Mouse (Mus musculus) CH12.LX (cell line): ENCODE data around the gene Tinagl1.

ENCODE experiments used
- CHD1 ChIP-seq: IDR thresholded peaks from 2 replicates; pipeline ENCODE4 v1.6.1; 2012; ENCODE audit warnings: low read depth, low read length, improper control_type of control experiment, inconsistent platforms
- CTCF ChIP-seq, 2 experiments: IDR thresholded peaks in 1 of 2; conservative IDR thresholded peaks in 1 of 2; 2 replicates each; pipeline ENCODE4 v1.5.1; 2011 to 2012; ENCODE audit warnings: low read depth in 2 of 2, low read length in 2 of 2, improper control_type of control experiment in 1 of 2, inconsistent platforms in 1 of 2, mild to moderate bottlenecking in 1 of 2, moderate library complexity in 1 of 2
- ELF1 ChIP-seq: IDR thresholded peaks from 2 replicates; pipeline ENCODE4 v1.6.1; 2014; ENCODE audit warnings: low read depth, mild to moderate bottlenecking, inconsistent platforms, low read length, improper control_type of control experiment
- HCFC1 ChIP-seq: IDR thresholded peaks from 2 replicates; pipeline ENCODE4 v1.6.1; 2012; ENCODE audit warnings: low read depth, mild to moderate bottlenecking, inconsistent platforms, low read length, improper control_type of control experiment
- MAZ ChIP-seq: IDR thresholded peaks from 2 replicates; pipeline ENCODE4 v1.6.1; 2012; ENCODE audit warnings: low read depth, mild to moderate bottlenecking, inconsistent platforms, low read length, improper control_type of control experiment, moderate library complexity
- NRF1 ChIP-seq: IDR thresholded peaks from 2 replicates; pipeline ENCODE4 v1.6.1; 2014; ENCODE audit warnings: low read depth, mild to moderate bottlenecking, inconsistent platforms, low read length, improper control_type of control experiment, moderate library complexity
- POLR2A ChIP-seq: IDR thresholded peaks from 2 replicates; pipeline ENCODE4 v1.6.1; 2011; ENCODE audit warnings: low read depth, mild to moderate bottlenecking, improper control_type of control experiment, low read length
- POLR2AphosphoS2 ChIP-seq: IDR thresholded peaks from 2 replicates; pipeline ENCODE4 v1.6.1; 2011; ENCODE audit warnings: low read depth, low read length, improper control_type of control experiment
- SMC3 ChIP-seq: IDR thresholded peaks from 2 replicates; pipeline ENCODE4 v1.6.1; 2011; ENCODE audit warnings: low read depth, low read length, improper control_type of control experiment
- TBP ChIP-seq: conservative IDR thresholded peaks from 2 replicates; pipeline ENCODE4 v1.6.1; 2011; ENCODE audit warnings: low read depth, low read length, improper control_type of control experiment
- USF1 ChIP-seq: IDR thresholded peaks from 2 replicates; pipeline ENCODE4 v1.6.1; 2014; ENCODE audit warnings: low read depth, mild to moderate bottlenecking, inconsistent platforms, low read length, improper control_type of control experiment
- ZKSCAN1 ChIP-seq: IDR thresholded peaks from 2 replicates; pipeline ENCODE4 v1.6.1; 2012; ENCODE audit warnings: low read depth, inconsistent platforms, low read length, improper control_type of control experiment, borderline replicate concordance

DNA sequence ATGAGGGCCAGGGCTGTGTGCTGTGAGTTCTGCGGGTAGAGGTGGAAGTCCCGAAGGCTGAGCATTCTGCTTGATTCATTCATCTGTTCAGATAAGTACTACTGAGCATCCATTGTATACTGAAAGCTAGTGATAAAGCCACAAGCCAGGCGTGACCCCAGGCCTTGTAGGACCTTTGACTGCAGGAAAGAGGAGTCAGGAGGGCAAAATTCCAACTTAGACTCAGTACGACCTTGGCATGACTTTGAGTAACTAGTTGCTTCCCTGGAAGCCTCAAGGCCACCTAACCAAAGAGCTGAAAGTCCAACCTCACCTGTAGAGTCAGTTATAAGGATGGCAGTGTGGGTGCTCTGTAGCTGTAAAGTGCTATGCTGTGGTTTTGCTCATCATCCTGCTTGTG lies 54.2 kb downstream of the Tinagl1 start:
- TF ChIP-seq HCFC1 (no peak), MAZ (no peak), USF1 (no peak), CTCF (conservative IDR thresholded peaks at IDR 0.05 in 1 of 2, IDR thresholded peaks at IDR 0.05 in 1 of 2; ENCODE audit: low read depth in 2 of 2, low read length in 2 of 2) (no peak), ELF1 (no peak), ZKSCAN1 (no peak), POLR2A (no peak), TBP (no peak), POLR2AphosphoS2 (no peak), CHD1 (no peak), SMC3 (no peak), NRF1 (no peak)
